Mouse (Mus musculus) macrophage (primary cell): ENCODE data around the gene Accs. TPM values are rescaled to one million over a fixed set of nuclear protein-coding genes. Genes with fewer than 3 reads are reported as not detected.

Experiments used
- H3K27ac ChIP-seq: fragments of 350-480 bp; formaldehyde crosslinking; 2 replicates; pipeline ENCODE4 v1.9.0; 2021
- H3K36me3 ChIP-seq: fragments of 350-480 bp; formaldehyde crosslinking; 2 replicates; pipeline ENCODE4 v1.9.0; 2021; ENCODE audit errors: inconsistent target
- H3K4me3 ChIP-seq: fragments of 350-480 bp; formaldehyde crosslinking; 2 replicates; pipeline ENCODE4 v1.9.0; 2021; ENCODE audit errors: inconsistent target
- H3K79me2 ChIP-seq: fragments of 350-480 bp; formaldehyde crosslinking; 2 replicates; pipeline ENCODE4 v1.9.0; 2021; ENCODE audit errors: inconsistent target
- WGBS: methylation state at CpG from one replicate; pipeline ENCODE4 v1.1.7; 2026; ENCODE audit warnings: inconsistent platforms; ENCODE audit not compliant: missing documents; 5-methylcytosine and 5-hydroxymethylcytosine counted together
- polyA plus RNA-seq: library from polyadenylated mRNA; stranded (reverse); fragments of 250-400 nt; gene quantifications from 3 replicates; pipeline ENCODE4 v1.2.4, GENCODE M21; 2018; ENCODE audit warnings: inconsistent platforms
- total RNA-seq, 78 experiments: library from RNA; depleted of rRNA; stranded (reverse); fragments of 250-400 nt; gene quantifications; 1 replicate in 9 of 78; 2 replicates in 24 of 78; 3 replicates in 43 of 78; 4 replicates in 2 of 78; pipeline ENCODE4 v1.2.4; 2018; ENCODE audit warnings: inconsistent platforms in 56 of 78

Accs gene
- 10 to 100 TPM in 24 of 26 experiments, 1 to 10 TPM in 2; 7.0 to 68.6 (median 34.5) TPM for total RNA-seq (2018; cell fraction: chromatin; rRNA removed)
- 1 to 10 TPM; 2.4 to 7.4 (median 4.4) TPM for total RNA-seq (2018; cell fraction: cytosol; rRNA removed)
- 10 to 100 TPM in 18 of 26 experiments, 1 to 10 TPM in 8; 4.3 to 50.8 (median 18.3) TPM for total RNA-seq (2018; cell fraction: nucleus; rRNA removed)
- 6.2 to 11.4 TPM (median 8.7 TPM) in 3 replicates for polyA plus RNA-seq

- peaks cover 6% of the 10 kb centered on the region; the same call in 1 of the 2 replicates for H3K36me3 ChIP-seq
- H3K79me2 ChIP-seq, result no peaks in the 10 kb centered on the region
- peak within 1 kb of the TSS; percentile 70 for H3K27ac ChIP-seq
- peak within 1 kb of the TSS; percentile 72 for H3K4me3 ChIP-seq
- 1% methylated on average over 28 of the region's 28 CpGs for WGBS
Measured at GRCm38 (mm10) chr2:93849505-93850089, at the start of gene Accs. Accs (minus strand) TSS chr2:93849943.

GRCm38 (mm10) chr2:93891611-93892280, 42.0 kb upstream of the Accs start:
- no peaks in the 10 kb centered on the region for H3K36me3 ChIP-seq
- 14% methylated on average over 9 of the region's 9 CpGs for WGBS
- H3K79me2 ChIP-seq, result no peaks in the 10 kb centered on the region
- H3K27ac ChIP-seq, result no peak overlapping the region
- no peak overlapping the region for H3K4me3 ChIP-seq

DNA sequence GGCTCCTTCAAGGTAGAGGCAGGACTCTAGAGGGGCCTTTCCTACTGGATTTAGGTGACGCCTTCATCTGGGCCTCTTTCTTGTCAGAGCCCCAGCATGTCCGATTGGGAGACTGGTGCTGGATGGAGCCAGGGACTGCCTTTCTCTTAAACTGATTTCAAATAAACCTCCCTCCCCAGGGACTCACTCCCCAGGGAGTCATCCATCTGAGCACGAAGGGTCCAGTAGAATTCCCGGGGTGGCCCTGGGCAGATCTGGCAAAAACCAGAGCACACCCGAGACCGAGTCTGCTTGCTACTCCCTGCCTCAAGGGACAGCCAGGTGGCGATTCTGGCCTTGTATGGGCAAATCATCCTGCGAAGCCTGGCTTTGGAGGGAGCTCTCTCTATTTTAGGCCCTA, 40.4 kb upstream of the Accs start:
- no peaks in the 10 kb centered on the region for H3K36me3 ChIP-seq
- H3K27ac ChIP-seq, result no peak overlapping the region
- 90% methylated on average over 8 of the region's 8 CpGs for WGBS
- H3K4me3 ChIP-seq, result no peak overlapping the region
- no peaks in the 10 kb centered on the region for H3K79me2 ChIP-seq

- WGBS, result 67% methylated on average over 6 of the region's 7 CpGs
- Histone ChIP-seq H3K36me3 (no peaks in the 10 kb centered on the region), H3K27ac (no peak overlapping the region), H3K79me2 (no peaks in the 10 kb centered on the region), H3K4me3 (no peak overlapping the region)
Measured at GRCm38 (mm10) chr2:93889071-93889470, 39.3 kb upstream of the Accs start.

- no peaks in the 10 kb centered on the region for H3K36me3 ChIP-seq
- no peak overlapping the region for H3K4me3 ChIP-seq
- no peak overlapping the region for H3K27ac ChIP-seq
- WGBS, result 90% methylated on average over 6 of the region's 6 CpGs
- no peaks in the 10 kb centered on the region for H3K79me2 ChIP-seq
Measured at GRCm38 (mm10) chr2:93888366-93888765, 38.6 kb upstream of the Accs start.

GRCm38 (mm10) chr2:93887273-93887672, 37.5 kb upstream of the Accs start:
- H3K4me3 ChIP-seq, result no peak overlapping the region
- H3K36me3 ChIP-seq, result no peaks in the 10 kb centered on the region
- WGBS, result 8% methylated on average over 11 of the region's 11 CpGs
- H3K27ac ChIP-seq, result no peak overlapping the region
- H3K79me2 ChIP-seq, result no peaks in the 10 kb centered on the region

DNA sequence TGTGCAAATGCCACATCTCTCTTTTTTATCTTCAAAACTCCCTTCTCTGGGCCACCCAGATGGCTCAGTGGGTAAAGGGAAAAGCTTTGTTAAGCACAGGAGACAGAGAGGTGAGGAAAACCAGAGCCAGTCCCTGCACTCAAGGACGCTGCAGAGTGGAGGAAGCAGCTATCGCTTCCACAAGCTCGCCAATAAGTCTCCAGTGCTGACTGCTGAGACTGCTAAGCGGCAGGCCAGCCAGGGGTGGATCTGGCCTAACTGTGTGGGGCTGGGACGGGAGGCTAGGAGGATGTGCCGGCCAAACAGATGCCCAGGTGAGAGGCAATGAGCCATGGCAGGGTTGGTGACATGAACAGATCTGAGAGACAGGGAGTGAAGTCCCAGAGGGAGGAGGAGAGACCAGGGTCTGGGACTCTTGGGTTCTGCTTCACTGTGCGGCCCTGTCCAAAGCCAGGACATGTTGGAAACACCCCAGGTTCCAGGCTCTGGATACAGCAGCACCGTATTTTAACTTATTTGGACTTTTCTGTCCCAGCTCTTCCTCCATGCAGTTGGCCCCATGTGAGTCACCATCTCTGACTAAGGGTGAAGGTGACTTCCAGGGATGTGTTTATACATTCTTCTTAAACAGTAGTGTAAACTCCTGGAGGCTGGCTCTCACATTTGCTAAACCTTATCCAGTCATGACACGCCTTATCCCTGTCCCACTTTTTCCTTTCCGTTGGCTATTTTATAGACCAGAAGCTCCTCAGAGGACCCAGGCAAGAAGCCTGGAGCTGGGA, 36.5 kb upstream of the Accs start:
- WGBS, result 77% methylated on average over 10 of the region's 10 CpGs
- H3K4me3 ChIP-seq, result no peak overlapping the region
- no peak overlapping the region for H3K27ac ChIP-seq

GRCm38 (mm10) chr2:93883066-93883465, 33.3 kb upstream of the Accs start:
- WGBS, result 66% methylated on average over 5 of the region's 5 CpGs
- H3K4me3 ChIP-seq, result no peak overlapping the region
- no peaks in the 10 kb centered on the region for H3K79me2 ChIP-seq
- no peak overlapping the region for H3K27ac ChIP-seq
- H3K36me3 ChIP-seq, result no peaks in the 10 kb centered on the region

More for the DNA sequence above, 36.5 kb upstream of the Accs start:
- Histone ChIP-seq H3K36me3 (no peaks in the 10 kb centered on the region), H3K79me2 (no peaks in the 10 kb centered on the region)

GRCm38 (mm10) chr2:93881640-93882367, 32.1 kb upstream of the Accs start:
- 89% methylated on average over 9 of the region's 9 CpGs for WGBS
- H3K4me3 ChIP-seq, result no peak overlapping the region
- no peaks in the 10 kb centered on the region for H3K79me2 ChIP-seq
- no peaks in the 10 kb centered on the region for H3K36me3 ChIP-seq
- no peak overlapping the region for H3K27ac ChIP-seq

- Histone ChIP-seq H3K36me3 (no peaks in the 10 kb centered on the region), H3K27ac (no peak overlapping the region), H3K4me3 (no peak overlapping the region), H3K79me2 (no peaks in the 10 kb centered on the region)
- 49% methylated on average over 3 of the region's 3 CpGs for WGBS
Measured at GRCm38 (mm10) chr2:93880981-93881380, 31.2 kb upstream of the Accs start.

- no peaks in the 10 kb centered on the region for H3K79me2 ChIP-seq
- no peaks in the 10 kb centered on the region for H3K36me3 ChIP-seq
- no peak overlapping the region for H3K27ac ChIP-seq
- H3K4me3 ChIP-seq, result no peak overlapping the region
- 78% methylated on average over 7 of the region's 8 CpGs for WGBS
Measured at GRCm38 (mm10) chr2:93880450-93880849, 30.7 kb upstream of the Accs start.

DNA sequence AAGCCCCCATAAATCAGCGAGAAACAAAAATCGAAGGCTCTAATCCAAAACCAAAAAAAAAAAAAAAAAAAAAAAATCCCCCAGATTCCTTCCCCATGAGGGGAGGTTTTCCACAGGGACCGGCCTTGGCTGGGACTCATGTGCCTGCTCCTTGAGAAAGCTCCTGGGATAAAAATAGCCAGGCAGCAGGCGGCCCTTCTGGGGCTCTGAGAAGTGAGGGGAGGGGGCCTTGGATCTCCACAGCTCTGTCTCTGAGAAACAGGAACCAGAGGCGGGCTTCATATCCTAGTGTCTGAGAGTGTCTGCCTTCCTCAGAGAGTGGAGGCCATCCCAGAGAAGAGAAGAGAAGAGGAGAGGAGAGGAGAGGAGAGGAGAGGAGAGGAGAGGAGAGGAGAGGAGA, 27.3 kb upstream of the Accs start:
- Histone ChIP-seq H3K36me3 (no peaks in the 10 kb centered on the region), H3K79me2 (no peaks in the 10 kb centered on the region), H3K4me3 (no peak overlapping the region), H3K27ac (no peak overlapping the region)
- WGBS, result 89% methylated on average over 4 of the region's 5 CpGs

GRCm38 (mm10) chr2:93874606-93875005, 24.9 kb upstream of the Accs start:
- Histone ChIP-seq H3K36me3 (no peaks in the 10 kb centered on the region), H3K4me3 (no peak overlapping the region), H3K79me2 (no peaks in the 10 kb centered on the region), H3K27ac (no peak overlapping the region)
- 88% methylated on average over 3 of the region's 3 CpGs for WGBS

DNA sequence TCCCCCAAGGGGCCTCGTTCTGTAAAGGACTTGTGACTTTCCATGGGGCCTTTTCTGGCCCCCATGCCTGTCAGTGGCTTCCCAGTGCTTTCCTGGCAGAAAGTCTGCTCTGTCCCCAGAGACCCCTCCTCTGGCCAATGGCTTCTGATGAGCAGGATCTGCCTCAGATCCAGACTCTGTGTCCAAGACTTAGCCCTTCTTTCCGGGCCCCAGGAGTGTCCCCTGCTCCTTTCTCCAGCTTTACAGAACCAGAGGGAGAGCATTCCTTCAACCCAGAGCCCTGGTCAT, 24.4 kb upstream of the Accs start:
- WGBS, result 31% methylated on average over 2 of the region's 2 CpGs
- no peak overlapping the region for H3K4me3 ChIP-seq
- no peaks in the 10 kb centered on the region for H3K36me3 ChIP-seq
- no peaks in the 10 kb centered on the region for H3K79me2 ChIP-seq
- H3K27ac ChIP-seq, result no peak overlapping the region
